Mouse (Mus musculus): ENCODE results near the gene Ankfn1. TPM values are rescaled to one million over a fixed set of nuclear protein-coding genes. Genes with fewer than 3 reads are reported as not detected.

Ankfn1 gene
- polyA plus RNA-seq, 1 experiment from 2014 or later: 2.7 TPM

DNA sequence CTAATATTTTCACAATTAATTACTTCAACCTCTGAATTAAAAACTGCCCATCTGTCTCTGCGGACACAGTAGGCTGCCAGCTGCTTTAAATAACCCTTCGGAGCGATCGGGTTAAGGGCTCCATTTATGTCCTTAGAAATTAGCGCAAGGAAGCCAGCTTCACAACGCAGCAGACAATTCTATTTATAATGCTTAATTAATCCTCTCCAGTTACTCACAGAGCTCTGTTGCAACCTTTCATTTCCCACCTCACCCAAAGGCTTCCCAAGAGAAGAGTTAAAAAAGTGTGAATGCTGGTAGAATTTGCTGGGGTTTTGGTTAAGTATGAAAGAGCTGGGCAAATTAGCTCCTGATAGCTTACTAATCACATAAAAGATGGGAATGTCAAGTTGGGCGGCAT lies 275.7 kb downstream of the Ankfn1 start:
- Histone ChIP-seq H3K27ac (replicated peaks) (no peak overlapping the region), H3K4me1 (peaks cover 12% of the 10 kb centered on the region; the same call in 1 of the 2 replicates), H3K4me2 (replicated peaks) (no peak overlapping the region), H3K36me3 (no peaks in the 10 kb centered on the region), H3K4me3 (no peak overlapping the region), H3K9me3 (no peaks in the 10 kb centered on the region), H3K9ac (replicated peaks) (no peak overlapping the region), H3K27me3 (no peaks in the 10 kb centered on the region)
- WGBS: 51% methylated on average over 7 of the region's 7 CpGs
- ATAC-seq (ENCODE audit: low FRiP score, low read depth): no peak

DNA sequence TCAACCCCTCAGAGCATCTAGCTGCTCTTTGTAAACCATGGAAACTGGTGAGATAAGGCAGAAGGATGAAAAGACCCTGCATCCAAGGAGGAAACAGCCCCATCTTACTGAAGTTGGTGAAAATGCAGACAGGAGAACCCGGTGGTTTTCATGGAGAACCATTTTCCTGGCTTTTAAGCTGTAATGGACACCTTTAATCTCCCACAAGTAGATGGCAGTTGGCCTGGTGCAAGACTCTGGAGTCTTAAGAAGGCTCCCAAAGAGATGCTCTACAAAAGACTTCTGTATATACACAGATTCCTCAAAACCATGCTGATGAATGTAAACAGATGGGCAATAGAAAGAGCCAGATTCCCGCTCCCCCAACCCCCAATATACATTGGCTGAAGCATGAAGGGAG lies 276.5 kb downstream of the Ankfn1 start:
- no peak overlapping the region for H3K9ac ChIP-seq (replicated peaks)
- whole genome bisulfite sequencing: 83% methylated on average over 2 of the region's 2 CpGs
- no peak overlapping the region for H3K4me3 ChIP-seq
- H3K36me3 ChIP-seq: no peaks in the 10 kb centered on the region
- no peak overlapping the region for H3K4me2 ChIP-seq (replicated peaks)
- H3K27me3 ChIP-seq: no peaks in the 10 kb centered on the region
- peaks cover 9% of the 10 kb centered on the region; the same call in 1 of the 2 replicates for H3K4me1 ChIP-seq
- H3K9me3 ChIP-seq: no peaks in the 10 kb centered on the region
- ATAC-seq (ENCODE audit: low FRiP score, low read depth): no peak
- no peak overlapping the region for H3K27ac ChIP-seq (replicated peaks)

DNA sequence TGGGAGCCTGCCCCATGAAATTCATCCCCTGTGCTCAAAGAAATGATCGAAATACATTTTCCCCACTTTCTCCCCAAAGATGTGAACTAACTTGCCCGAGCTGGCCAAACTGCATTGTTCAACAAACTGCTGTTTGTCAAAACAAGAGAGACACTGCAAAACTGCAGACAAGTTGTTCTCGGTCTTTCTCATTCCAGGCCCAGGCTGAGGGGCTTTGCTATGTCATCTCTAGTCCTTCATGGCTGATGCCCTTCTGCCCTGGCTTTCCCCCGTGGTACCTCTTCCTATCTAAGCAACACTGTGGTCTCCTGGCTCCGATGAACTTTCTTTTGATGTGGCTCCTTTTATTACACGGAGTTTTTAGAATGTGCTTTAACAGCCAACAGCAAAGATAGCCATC lies 296.4 kb downstream of the Ankfn1 start:
- H3K4me1 ChIP-seq: no peaks in the 10 kb centered on the region
- no peak overlapping the region for H3K4me3 ChIP-seq
- H3K4me2 ChIP-seq (replicated peaks): no peak overlapping the region
- H3K27me3 ChIP-seq: no peaks in the 10 kb centered on the region
- H3K9ac ChIP-seq (replicated peaks): no peak overlapping the region
- no peak for ATAC-seq (ENCODE audit: low FRiP score, low read depth)
- 84% methylated on average over 6 of the region's 6 CpGs for WGBS
- H3K9me3 ChIP-seq: no peaks in the 10 kb centered on the region
- no peak overlapping the region for H3K27ac ChIP-seq (replicated peaks)
- no peaks in the 10 kb centered on the region for H3K36me3 ChIP-seq

DNA sequence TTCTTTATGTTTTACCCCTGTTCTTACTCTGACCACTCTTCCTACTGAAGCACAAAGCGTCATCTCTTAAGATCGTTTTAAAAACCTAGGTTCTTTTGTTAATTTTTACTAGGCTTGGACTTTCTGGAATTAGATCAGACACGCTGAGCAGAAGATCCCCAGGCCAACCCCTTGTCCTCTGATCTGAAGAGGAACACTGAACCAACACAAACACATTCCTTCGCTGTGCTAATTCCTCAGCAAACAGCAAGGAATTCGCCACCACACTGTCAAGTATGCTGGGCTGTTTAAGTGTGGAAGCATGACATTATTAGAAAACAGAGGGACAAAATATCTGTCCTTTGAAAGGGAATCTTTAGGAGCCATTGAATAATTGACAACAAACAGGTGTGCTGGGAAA lies 300.5 kb downstream of the Ankfn1 start:
- Histone ChIP-seq H3K36me3 (no peaks in the 10 kb centered on the region), H3K9me3 (no peaks in the 10 kb centered on the region), H3K27ac (replicated peaks) (no peak overlapping the region), H3K4me3 (no peak overlapping the region), H3K27me3 (no peaks in the 10 kb centered on the region), H3K4me2 (replicated peaks) (no peak overlapping the region), H3K4me1 (no peaks in the 10 kb centered on the region), H3K9ac (replicated peaks) (no peak overlapping the region)
- WGBS: 42% methylated on average over 5 of the region's 5 CpGs
- no peak for ATAC-seq (ENCODE audit: low FRiP score, low read depth)

DNA sequence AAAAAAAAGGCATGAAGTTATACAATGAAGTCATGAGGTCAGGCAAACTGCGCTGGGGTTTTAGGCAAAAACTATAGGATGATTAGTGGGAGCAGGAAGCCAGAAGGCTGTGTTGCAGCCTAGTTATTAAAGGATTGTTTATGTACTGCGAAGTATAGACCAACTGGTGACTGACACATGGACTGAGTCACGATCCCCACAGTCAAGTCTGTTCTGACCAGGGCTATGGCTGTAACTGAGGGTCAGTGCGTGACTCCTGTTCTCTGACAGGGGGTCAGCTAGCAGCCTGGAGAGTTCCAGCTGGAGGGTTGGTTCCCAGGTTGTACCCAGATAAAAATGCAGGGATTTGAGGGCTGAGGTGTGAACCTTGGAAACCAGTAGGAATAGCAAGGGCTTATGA lies 301.4 kb downstream of the Ankfn1 start:
- ATAC-seq (ENCODE audit: low FRiP score, low read depth): no peak
- WGBS: 89% methylated on average over 4 of the region's 4 CpGs

DNA sequence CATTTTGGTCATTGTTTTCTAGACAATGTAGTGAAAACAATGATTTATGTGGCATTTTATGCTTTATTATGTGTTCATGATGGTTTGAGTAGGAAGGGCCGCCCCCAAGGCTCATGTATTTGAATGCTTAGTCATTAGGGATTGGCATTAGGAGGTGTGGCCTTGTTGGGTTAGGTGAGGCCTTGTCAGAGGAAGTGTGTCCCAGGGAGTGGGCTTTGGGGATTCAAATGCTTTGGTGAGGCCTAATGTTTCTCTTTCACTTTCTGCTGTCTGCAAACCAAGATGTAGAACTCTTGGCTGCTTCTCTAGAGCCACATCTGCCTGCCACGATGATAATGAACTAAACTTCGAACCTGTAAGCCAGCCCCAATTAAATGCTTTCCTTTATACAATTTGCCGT lies 304.6 kb downstream of the Ankfn1 start:
- Histone ChIP-seq H3K27me3 (no peaks in the 10 kb centered on the region), H3K4me3 (no peak overlapping the region), H3K4me1 (no peaks in the 10 kb centered on the region), H3K9me3 (no peaks in the 10 kb centered on the region), H3K36me3 (no peaks in the 10 kb centered on the region), H3K27ac (replicated peaks) (no peak overlapping the region), H3K9ac (replicated peaks) (no peak overlapping the region), H3K4me2 (replicated peaks) (no peak overlapping the region)
- 90% methylated on average over 4 of the region's 4 CpGs for WGBS
- no peak for ATAC-seq (ENCODE audit: low FRiP score, low read depth)

More for the DNA sequence above, 301.4 kb downstream of the Ankfn1 start:
- no peak overlapping the region for H3K4me2 ChIP-seq (replicated peaks)
- H3K27ac ChIP-seq (replicated peaks): no peak overlapping the region
- H3K4me3 ChIP-seq: no peak overlapping the region
- H3K9ac ChIP-seq (replicated peaks): no peak overlapping the region
- no peaks in the 10 kb centered on the region for H3K36me3 ChIP-seq
- H3K9me3 ChIP-seq: no peaks in the 10 kb centered on the region
- H3K27me3 ChIP-seq: no peaks in the 10 kb centered on the region
- no peaks in the 10 kb centered on the region for H3K4me1 ChIP-seq

DNA sequence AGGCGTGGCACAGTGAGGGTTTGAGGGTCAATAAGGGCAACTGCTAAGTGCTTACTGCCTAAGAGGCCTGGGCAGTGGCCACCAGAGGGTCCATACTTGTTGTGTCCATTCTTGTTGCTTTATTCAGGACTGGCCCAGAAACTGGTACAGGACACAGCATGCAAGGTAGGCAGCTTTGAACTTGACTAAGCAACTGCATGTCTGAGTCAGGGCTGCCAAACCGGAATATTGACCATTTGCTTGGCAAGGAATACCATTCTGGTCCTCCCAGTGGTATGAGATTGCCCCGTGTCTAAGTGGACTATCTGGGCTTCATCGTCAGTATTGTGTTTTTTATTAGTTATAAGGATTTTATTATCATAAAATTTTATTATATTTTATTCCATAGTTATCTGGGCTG lies 312.1 kb downstream of the Ankfn1 start:
- Histone ChIP-seq H3K4me2 (replicated peaks) (no peak overlapping the region), H3K4me1 (peaks cover 5% of the 10 kb centered on the region; the same call in 1 of the 2 replicates), H3K4me3 (no peak overlapping the region), H3K9ac (replicated peaks) (no peak overlapping the region), H3K9me3 (no peaks in the 10 kb centered on the region), H3K27me3 (no peaks in the 10 kb centered on the region), H3K27ac (replicated peaks) (no peak overlapping the region), H3K36me3 (no peaks in the 10 kb centered on the region)
- 96% methylated on average over 4 of the region's 4 CpGs for WGBS
- ATAC-seq (ENCODE audit: low FRiP score, low read depth): no peak

DNA sequence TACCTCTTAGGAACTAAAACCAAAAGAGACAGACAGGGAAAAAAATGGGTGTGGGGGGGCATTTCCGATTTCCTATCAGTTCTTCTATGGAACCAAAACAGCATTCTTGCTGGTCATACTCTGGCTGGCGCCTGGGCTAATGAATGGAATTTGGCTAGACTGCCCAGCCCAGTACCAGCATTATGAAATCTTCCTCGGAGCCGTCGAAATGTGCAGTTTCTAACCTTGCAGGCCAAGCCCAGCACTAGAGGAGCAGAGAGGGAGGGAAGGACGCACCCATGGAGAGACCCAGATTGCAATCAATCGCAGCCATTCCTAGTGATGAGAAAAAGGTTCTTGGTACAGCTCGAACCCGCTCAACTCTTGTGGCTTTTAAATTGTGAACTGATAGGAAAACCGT lies 315.2 kb downstream of the Ankfn1 start:
- 81% methylated on average over 10 of the region's 10 CpGs for WGBS
- Histone ChIP-seq H3K27me3 (no peaks in the 10 kb centered on the region), H3K27ac (replicated peaks) (no peak overlapping the region), H3K9me3 (no peaks in the 10 kb centered on the region), H3K4me3 (no peak overlapping the region), H3K9ac (replicated peaks) (no peak overlapping the region), H3K36me3 (no peaks in the 10 kb centered on the region), H3K4me2 (replicated peaks) (no peak overlapping the region), H3K4me1 (peaks cover 5% of the 10 kb centered on the region; the same call in 1 of the 2 replicates)
- no peak for ATAC-seq (ENCODE audit: low FRiP score, low read depth)

DNA sequence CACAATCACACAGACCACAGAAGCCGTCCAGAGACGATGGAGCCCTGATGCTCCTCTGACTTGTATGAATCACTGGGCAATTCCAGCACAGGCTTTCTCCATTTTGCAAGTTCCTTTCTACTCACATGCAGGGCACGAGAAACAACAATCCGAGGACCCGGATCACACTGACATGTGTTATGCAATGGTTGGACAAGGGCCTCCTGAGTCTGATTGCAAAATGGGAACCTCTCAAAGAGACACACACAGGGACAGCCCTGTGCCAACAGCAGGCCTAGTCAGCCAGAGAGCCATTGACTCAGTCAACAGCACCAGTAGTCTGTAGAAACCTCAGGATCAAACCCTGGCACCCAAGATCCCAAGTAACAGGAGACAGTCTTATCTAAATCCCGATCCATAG lies 318.0 kb downstream of the Ankfn1 start:
- no peak overlapping the region for H3K4me3 ChIP-seq
- H3K4me1 ChIP-seq: peaks cover 10% of the 10 kb centered on the region; the same call in 1 of the 2 replicates
- no peaks in the 10 kb centered on the region for H3K9me3 ChIP-seq
- H3K9ac ChIP-seq (replicated peaks): no peak overlapping the region
- H3K36me3 ChIP-seq: no peaks in the 10 kb centered on the region
- ATAC-seq (ENCODE audit: low FRiP score, low read depth): no peak
- 93% methylated on average over 6 of the region's 6 CpGs for WGBS
- H3K4me2 ChIP-seq (replicated peaks): no peak overlapping the region
- H3K27me3 ChIP-seq: no peaks in the 10 kb centered on the region
- H3K27ac ChIP-seq (replicated peaks): no peak overlapping the region

DNA sequence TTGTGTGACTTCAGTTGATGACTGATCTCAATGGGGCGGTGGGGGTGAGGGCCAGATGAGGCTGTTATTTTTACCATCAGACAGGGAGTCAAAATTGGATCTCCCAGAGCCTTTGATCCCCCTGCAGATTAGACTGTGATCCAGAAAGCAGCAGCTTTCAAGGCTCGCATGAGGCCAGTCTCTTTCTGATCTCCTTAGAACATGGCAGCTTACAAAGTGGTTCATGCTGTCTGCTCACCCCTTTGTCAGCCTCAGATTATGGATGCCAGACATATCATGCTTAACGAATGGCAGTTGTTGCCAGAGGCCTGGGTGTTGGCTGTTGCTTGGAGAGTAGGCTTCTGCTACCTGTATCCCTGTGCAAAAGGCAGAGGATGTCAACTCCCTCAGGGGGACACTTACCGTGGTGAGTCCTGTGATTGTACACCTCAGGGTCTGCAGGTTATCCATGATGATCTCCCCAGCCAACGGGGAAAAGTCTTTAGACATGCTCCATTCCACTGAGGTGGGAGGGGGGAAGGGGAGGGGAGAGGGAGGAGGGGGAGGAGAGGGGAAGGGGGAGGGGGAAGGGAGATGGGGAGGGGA lies 321.7 kb downstream of the Ankfn1 start:
- Histone ChIP-seq H3K9me3 (no peaks in the 10 kb centered on the region), H3K27ac (replicated peaks) (peak overlapping the region; percentile 58; the same call in 1 of the 2 replicates), H3K4me2 (replicated peaks) (no peak overlapping the region), H3K27me3 (no peaks in the 10 kb centered on the region), H3K4me1 (peaks cover 12% of the 10 kb centered on the region), H3K4me3 (no peak overlapping the region), H3K9ac (replicated peaks) (no peak overlapping the region), H3K36me3 (no peaks in the 10 kb centered on the region)
- WGBS: 11% methylated on average over 5 of the region's 5 CpGs
- ATAC-seq (ENCODE audit: low FRiP score, low read depth): peak; percentile 69; the same call in 1 of the 2 replicates

DNA sequence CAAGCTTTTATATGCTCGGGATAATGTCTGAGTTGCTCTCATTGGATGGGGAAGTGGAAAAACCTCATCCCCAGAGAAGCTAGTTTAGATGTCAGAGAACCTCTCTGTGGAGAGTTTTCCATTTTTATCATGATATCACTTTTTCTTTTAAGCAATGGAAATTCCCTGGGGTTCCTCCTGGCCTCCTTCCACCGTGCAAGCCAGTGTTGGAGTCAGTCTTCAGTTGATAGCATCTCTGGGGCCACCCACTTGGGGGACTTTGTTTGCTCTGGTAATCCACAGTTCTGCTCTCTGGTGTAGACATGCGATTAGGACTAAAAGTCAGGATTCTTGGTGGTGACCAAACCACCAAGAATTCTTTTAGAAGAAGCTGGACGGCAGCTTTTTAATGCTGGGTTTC lies 322.8 kb downstream of the Ankfn1 start:
- H3K36me3 ChIP-seq: no peaks in the 10 kb centered on the region
- no peak overlapping the region for H3K4me3 ChIP-seq
- no peaks in the 10 kb centered on the region for H3K9me3 ChIP-seq
- no peak overlapping the region for H3K9ac ChIP-seq (replicated peaks)
- ATAC-seq (ENCODE audit: low FRiP score, low read depth): no peak
- no peak overlapping the region for H3K27ac ChIP-seq (replicated peaks)
- no peaks in the 10 kb centered on the region for H3K27me3 ChIP-seq
- 46% methylated on average over 4 of the region's 4 CpGs for WGBS
- H3K4me1 ChIP-seq: peaks cover 12% of the 10 kb centered on the region
- H3K4me2 ChIP-seq (replicated peaks): no peak overlapping the region

DNA sequence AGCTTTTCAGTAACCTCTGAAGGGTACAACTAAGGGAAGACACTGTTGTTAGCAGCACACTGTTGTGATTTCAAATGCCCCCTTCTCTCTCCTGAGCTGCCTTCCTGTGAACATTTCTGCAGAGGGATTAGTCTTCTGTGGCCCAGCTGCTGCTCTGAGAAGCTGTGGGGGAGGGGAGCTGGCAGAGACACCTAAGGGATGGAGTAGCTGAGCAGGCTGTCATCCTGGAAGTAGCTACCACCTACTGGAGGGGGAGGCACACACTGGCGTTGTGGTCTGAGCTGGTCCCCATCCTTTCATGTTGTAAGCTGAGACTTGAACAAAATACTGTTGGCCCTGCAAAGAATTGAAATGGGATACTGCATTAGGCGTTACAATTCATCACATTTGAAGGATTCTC lies 324.6 kb downstream of the Ankfn1 start:
- WGBS: 20% methylated on average over 2 of the region's 2 CpGs
- H3K36me3 ChIP-seq: no peaks in the 10 kb centered on the region
- peak; percentile 72 for ATAC-seq (ENCODE audit: low FRiP score, low read depth)

DNA sequence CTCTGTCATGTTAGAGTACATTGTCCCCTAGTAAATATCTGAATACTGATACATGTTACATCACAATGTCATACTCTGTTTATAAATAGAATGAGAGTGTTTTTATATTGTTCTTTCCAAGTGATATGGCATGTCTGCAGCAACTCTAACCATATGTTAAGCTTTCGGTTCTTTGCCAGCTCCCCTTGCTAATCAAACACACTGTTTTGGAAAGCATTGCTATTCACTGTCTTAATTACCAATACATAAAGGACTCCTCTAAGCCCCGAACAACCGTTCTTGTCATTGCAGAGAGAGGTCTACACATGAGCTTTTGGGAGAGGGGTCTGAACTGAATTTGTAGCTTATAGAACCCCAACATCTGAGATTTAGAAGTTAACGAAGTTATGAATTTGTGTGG lies 327.0 kb downstream of the Ankfn1 start:
- no peak overlapping the region for H3K9ac ChIP-seq (replicated peaks)
- no peak for ATAC-seq (ENCODE audit: low FRiP score, low read depth)
- H3K36me3 ChIP-seq: no peaks in the 10 kb centered on the region
- H3K27ac ChIP-seq (replicated peaks): no peak overlapping the region
- no peak overlapping the region for H3K4me3 ChIP-seq
- peaks cover 7% of the 10 kb centered on the region for H3K4me1 ChIP-seq
- no peaks in the 10 kb centered on the region for H3K27me3 ChIP-seq
- H3K9me3 ChIP-seq: no peaks in the 10 kb centered on the region
- H3K4me2 ChIP-seq (replicated peaks): no peak overlapping the region
- 90% methylated on average over 4 of the region's 4 CpGs for WGBS

More for the DNA sequence above, 324.6 kb downstream of the Ankfn1 start:
- Histone ChIP-seq H3K4me3 (no peak overlapping the region), H3K9ac (replicated peaks) (no peak overlapping the region), H3K27me3 (no peaks in the 10 kb centered on the region), H3K9me3 (no peaks in the 10 kb centered on the region), H3K4me2 (replicated peaks) (no peak overlapping the region), H3K27ac (replicated peaks) (peak overlapping the region; percentile 77), H3K4me1 (peaks cover 12% of the 10 kb centered on the region)

Data from midbrain, embryonic 12.5 days (tissue).